Mouse (Mus musculus): ENCODE data around the gene Ndufc2.

Gene Ndufc2

GRCm38 (mm10) chr7:97399960-97400715, at the start of gene Ndufc2:
TSS of gene Ndufc2 (plus strand) at chr7:97400003.
- CTCF ChIA-PET, result interaction anchor here (0.7 to 1.3 kb wide), 2 partner anchors 72 to 179 kb away, joined by 3 to 8 read pairs; partner anchors contain the start of genes Aamdc and Rsf1

DNA sequence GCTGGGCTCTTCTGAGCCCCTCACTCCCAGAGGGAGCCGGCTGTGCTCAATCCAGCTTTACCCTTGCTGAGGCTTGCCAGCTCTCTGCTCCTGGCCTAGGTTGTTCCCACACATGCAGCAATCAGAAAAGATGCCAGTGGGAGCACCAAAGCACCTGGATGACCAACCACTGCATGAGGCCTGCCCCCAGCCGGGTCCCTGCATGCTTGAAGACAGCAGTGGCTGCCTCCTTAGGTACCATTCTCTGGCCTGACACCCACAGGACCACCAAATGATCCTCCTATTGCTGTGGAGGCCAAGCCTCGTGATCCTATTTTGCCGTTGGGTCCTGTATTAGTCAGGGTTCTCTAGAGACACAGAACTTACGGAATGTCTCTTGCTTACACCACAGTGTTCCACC, 48.9 kb upstream of the Ndufc2 start:
- CTCF ChIA-PET, result no interaction called here

DNA sequence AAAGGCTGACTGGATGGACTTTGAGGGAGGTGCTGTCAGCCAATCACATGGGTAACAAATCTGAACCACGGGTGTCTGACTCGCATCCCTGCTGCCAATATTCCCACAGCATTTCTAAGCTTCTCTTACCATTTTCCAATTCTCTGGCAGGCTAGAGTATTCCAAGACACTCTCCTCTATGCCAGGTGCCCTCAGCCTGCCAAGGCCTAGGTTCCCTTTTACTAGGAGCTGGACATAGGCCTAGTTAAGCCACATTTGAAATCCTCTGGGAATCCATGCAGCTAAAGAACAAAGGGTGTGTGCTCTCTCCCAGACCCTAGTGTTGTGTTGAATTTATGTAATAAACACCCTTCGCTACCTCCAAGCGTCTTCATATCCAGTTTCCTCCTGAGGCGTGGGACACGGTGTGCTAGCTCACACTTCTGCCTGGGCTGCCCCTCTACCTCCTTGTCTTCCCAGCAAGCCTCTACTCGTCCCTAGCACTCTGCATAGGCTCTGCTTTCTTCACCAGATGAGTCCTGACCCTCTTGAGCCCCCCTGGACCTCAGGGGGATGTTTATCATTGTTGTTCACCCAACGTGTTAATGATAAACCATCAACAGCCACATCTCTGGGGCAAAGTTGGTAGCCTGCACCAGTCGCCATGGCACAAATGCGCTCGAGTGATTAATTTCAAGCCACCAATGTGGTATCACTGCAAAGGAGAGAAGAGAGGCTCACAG, 47.9 kb upstream of the Ndufc2 start:
- CTCF ChIA-PET, result no interaction called here

DNA sequence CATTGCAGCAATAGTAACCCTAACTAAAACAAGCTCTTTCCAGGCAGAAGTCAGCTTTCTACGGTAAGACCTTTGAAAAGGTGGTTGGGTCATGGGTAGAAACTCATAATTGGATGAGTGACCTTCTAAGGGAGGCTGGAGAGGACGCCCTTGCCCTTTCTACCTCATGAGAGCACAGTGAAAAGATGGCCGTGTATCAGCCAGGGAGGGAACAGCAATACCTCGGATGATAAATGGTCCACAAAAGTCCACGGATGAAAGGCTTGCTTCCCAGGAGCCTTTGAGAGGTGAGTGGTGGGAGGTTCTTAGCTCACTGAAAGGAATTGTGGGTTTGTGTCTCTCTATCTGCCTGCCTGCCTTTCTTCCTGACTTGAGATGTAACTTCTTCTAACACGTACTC, 46.4 kb upstream of the Ndufc2 start:
- CTCF ChIA-PET, result interaction anchor here (0.8 kb wide), 1 partner anchor 16 kb away, joined by 3 read pairs; no protein-coding TSS in a partner anchor

GRCm38 (mm10) chr7:97355068-97355841, 44.5 kb upstream of the Ndufc2 start:
- CTCF ChIA-PET, result interaction anchor here (0.6 to 1.3 kb wide), 2 partner anchors 16 to 98 kb away, joined by 3 to 4 read pairs; partner anchors contain the start of gene Alg8

DNA sequence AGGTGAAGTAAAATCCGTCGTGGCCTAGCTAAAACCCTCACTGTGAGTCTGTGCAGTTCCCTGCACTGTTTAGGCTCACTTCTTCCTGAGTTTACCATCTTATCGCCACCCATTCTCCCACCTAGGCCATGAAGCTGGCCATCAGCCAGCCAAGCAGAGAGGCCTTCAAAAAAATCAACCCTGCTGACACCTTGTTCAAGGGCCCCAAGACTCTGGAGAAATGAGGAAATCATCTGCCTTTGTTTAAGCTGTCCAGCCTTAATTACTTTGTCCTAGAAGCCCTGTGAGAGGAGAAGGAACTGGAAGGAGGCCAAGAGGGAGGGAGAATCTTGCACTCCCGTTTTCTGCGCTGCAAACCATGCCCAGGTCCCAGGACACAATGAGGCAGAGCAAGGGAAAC, 43.5 kb upstream of the Ndufc2 start:
- CTCF ChIA-PET, result interaction anchor here (1.3 kb wide), 1 partner anchor 15 kb away, joined by 4 read pairs; the partner anchor contains the start of gene Alg8

- CTCF ChIA-PET, result no interaction called here
Measured at GRCm38 (mm10) chr7:97356875-97357276, 42.9 kb upstream of the Ndufc2 start.

DNA sequence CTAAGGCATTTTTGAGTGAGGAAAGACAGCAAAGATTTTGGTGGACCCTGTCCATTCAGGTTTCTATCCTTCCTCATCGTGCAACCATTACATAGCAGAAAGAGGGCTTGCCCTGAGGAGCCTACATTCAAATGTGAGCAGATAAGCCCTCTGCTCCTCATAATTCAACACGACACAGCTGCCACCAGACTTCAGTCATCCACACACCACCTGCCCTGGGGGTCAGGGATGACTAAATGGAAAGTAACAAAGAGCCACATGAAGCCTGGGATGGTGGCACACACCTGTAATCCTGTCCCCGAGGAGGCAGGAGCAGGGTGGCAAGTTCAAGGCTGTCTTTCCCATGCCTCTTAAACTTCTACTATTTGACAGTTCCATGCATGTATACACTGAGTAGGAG, 42.0 kb upstream of the Ndufc2 start:
- CTCF ChIA-PET, result no interaction called here

GRCm38 (mm10) chr7:97358347-97358746, 41.5 kb upstream of the Ndufc2 start:
- CTCF ChIA-PET, result no interaction called here

- CTCF ChIA-PET, result interaction anchor here (0.6 kb wide), 1 partner anchor 206 kb away, joined by 3 read pairs; no protein-coding TSS in a partner anchor
Measured at GRCm38 (mm10) chr7:97360166-97360565, 39.6 kb upstream of the Ndufc2 start.

- CTCF ChIA-PET, result interaction anchor here (1.4 kb wide), 1 partner anchor 31 kb away, joined by 6 read pairs; no protein-coding TSS in a partner anchor
Measured at GRCm38 (mm10) chr7:97360955-97361354, 38.8 kb upstream of the Ndufc2 start.

DNA sequence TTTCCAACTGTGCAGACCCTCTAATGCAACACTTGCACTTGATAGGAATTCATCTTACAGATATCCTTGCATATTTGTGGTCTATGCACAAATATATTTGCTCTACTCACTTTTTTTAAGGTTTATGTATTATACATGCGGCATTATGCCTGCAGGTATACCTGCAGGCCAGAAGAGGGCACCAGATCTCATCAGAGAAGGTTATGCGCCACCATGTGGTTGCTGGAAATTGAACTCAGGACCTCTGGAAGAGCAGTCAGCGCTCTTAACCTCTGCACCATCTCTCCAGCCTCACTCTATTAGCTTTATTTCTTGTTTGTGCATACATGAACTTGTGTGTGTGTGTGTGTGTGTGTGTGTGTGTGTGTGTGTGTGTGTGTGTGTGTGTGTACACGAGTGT, 38.3 kb upstream of the Ndufc2 start:
- CTCF ChIA-PET, result interaction anchor here (1.4 kb wide), 1 partner anchor 30 kb away, joined by 6 read pairs; no protein-coding TSS in a partner anchor

DNA sequence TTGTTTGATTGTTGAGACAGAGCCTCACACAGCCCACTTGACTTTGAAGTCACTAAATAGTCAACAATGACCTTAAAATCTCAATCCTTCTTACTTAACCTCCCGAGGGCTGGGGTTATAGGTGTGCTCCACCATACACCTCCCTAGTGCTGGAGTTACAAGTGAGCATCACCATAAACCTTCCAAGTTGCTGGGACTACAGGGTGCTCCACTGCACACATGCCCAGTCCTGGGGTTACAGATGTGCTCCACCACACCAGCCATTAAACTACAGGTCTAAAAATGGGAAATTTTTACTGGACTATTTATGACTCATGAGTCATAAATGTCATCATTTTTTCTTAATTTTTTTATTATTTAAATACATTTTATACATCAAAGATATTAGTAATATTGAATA, 33.9 kb upstream of the Ndufc2 start:
- CTCF ChIA-PET, result no interaction called here

- CTCF ChIA-PET, result no interaction called here
Measured at GRCm38 (mm10) chr7:97375101-97375500, 24.7 kb upstream of the Ndufc2 start.

DNA sequence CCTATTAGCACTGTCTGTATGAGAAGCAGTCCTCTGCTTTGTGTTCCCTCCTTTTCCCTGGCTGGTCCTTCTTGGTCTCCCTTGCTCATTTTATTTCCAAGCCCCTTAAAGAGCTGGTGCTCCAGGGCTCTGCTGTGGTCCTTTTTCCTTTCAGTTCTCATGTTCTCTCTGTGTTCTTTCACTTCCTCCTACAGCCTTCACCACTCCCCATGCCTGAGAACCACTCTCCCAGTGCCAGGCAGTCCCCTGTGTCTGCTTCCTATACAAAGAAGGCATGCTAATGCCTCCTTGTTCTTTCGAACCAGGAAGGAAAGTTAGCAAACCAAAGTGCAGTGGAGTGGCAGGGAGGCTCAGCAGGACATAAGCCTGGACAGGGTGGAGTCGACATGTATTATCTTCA, 23.9 kb upstream of the Ndufc2 start:
- CTCF ChIA-PET, result no interaction called here

DNA sequence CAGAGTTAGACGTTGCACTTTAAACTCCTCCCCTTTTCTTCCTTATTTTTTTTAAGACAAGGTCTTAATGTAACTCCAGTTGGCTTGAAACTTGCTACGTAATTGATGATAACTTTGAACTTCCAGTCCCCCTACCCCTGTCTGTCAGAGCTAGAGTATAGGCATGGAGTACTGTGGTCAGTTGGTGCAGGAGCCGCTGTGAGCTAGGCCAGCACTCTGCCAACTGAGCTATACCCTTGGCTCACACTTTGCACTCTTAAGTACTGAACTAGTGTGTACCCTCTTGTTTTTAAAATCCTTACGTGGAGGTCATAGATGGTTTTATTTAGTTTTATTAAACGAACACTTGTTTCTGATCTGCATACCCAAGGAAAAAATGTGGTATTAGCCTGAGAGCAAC, 20.5 kb upstream of the Ndufc2 start:
- CTCF ChIA-PET, result no interaction called here

- CTCF ChIA-PET, result no interaction called here
Measured at GRCm38 (mm10) chr7:97380500-97381123, 19.2 kb upstream of the Ndufc2 start.

GRCm38 (mm10) chr7:97382661-97383060, 17.1 kb upstream of the Ndufc2 start:
- CTCF ChIA-PET, result interaction anchor here (0.6 to 0.9 kb wide), 2 partner anchors 10 to 419 kb away, joined by 3 read pairs; no protein-coding TSS in a partner anchor

DNA sequence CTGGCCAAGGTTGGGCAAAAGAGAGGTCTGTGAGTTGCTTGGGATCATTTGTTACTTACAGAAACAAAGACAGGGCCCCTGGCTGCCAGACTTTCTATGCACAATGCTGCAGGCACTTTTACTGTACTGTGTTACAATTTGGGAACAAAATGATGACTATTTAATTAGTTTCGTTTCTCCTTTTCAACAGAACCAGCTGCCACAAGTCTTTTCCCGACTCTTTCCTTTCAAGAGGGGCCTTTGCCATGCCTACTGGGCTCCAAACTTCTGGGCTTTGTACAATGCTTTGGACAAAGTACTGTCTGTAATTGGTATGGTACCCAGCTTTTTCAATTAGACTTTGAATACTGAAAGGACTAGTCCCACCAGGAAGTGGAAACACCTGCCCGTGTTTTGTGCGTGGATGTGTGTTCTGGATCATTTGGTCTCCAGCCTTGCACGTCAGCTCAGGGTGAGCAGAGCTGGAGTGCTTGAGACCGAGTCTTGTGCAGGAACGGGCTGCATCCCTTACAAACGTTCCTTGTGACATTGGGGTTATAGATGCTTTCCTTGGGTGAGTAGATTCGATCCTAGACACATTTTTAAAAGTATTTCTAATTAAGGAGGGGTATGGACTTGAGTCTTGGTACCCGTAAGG, 16.2 kb upstream of the Ndufc2 start:
- CTCF ChIA-PET, result no interaction called here

DNA sequence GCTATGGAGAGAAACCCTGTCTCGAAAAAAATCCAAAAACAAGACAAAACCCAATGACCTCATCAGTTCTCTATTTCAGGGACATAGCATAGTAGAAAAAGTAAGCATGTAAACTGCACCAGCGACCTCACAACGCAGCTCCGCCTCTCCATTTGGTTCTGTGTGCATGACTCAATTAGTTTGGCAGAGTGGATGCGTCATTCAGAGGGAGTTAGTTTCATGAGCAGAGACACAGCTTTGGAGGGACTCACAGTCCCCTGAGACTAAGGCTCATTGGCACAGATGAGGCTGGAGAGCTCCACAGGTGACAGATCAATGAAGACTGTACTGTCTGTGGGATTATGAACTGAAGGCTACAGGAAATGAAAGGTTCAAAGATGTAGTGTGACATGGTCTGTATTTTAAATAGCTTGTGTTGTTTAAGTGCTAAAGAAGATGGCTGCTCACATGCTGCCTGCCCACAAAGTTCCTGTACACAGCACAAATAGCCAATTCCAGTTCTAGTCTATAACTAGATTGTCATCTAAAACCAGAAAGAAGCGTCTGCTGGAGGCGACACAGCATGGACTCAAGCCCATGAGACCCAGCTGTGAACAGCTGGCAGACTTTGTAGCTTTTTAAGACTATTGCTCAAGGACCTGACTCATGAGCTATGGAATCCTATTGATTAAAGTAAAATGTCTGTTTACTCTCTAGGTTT, 13.5 kb upstream of the Ndufc2 start:
- CTCF ChIA-PET, result no interaction called here

Data from spleen, embryonic (tissue).